Mouse (Mus musculus) midbrain, embryonic 11.5 days (tissue): ENCODE data around the gene Tab1. TPM values are rescaled to one million over a fixed set of nuclear protein-coding genes. Genes with fewer than 3 reads are reported as not detected.
A peak's percentile ranks its signal among the peaks of the same experiment; 100 is the strongest.

Experiments used
- ATAC-seq: fragments of 200-750 bp; cut with Nextera tagmentation; 2 replicates; pipeline ENCODE4 v1.8.0; 2017; ENCODE audit warnings: moderate TSS enrichment, moderate library complexity; ENCODE audit not compliant: low FRiP score
- DNase-seq: peaks from one replicate; pipeline ENCODE4 v3.0.0; 2015; ENCODE audit warnings: low spot score; ENCODE audit errors: missing footprints
- H3K27ac ChIP-seq: fragments of 300-500 bp; sonication (generic); 2 replicates; pipeline ENCODE4 v1.5.1; 2014; ENCODE audit warnings: low read depth, low read length
- H3K27me3 ChIP-seq: fragments of 300-500 bp; sonication (generic); 2 replicates; pipeline ENCODE4 v1.6.1; 2014; ENCODE audit warnings: mild to moderate bottlenecking, low read length, moderate library complexity, mixed read lengths; ENCODE audit not compliant: control insufficient read depth, insufficient read depth
- H3K36me3 ChIP-seq: fragments of 300-500 bp; sonication (generic); 2 replicates; pipeline ENCODE4 v1.6.1; 2014; ENCODE audit warnings: mild to moderate bottlenecking, low read length, moderate library complexity, mixed read lengths; ENCODE audit not compliant: control insufficient read depth, insufficient read depth
- H3K4me1 ChIP-seq: fragments of 300-500 bp; sonication (generic); 2 replicates; pipeline ENCODE4 v1.6.1; 2014; ENCODE audit warnings: low read length; ENCODE audit not compliant: control insufficient read depth, insufficient read depth
- H3K4me2 ChIP-seq: fragments of 300-500 bp; sonication (generic); 2 replicates; pipeline ENCODE4 v1.6.1; 2014; ENCODE audit warnings: mild to moderate bottlenecking, moderate library complexity
- H3K4me3 ChIP-seq: fragments of 300-500 bp; sonication (generic); 2 replicates; pipeline ENCODE4 v1.5.1; 2014; ENCODE audit warnings: low read depth, low read length
- H3K9ac ChIP-seq: fragments of 300-500 bp; sonication (generic); 2 replicates; pipeline ENCODE4 v1.6.1; 2014; ENCODE audit warnings: low read length
- H3K9me3 ChIP-seq: fragments of 300-500 bp; sonication (generic); 2 replicates; pipeline ENCODE4 v1.6.1; 2016; ENCODE audit warnings: low read length; ENCODE audit not compliant: control insufficient read depth
- WGBS: fragments of 180-500 bp; shearing (Covaris S2); extraction: QIAGEN DNeasy Blood & Tissue Kit; methylation state at CpG from one replicate; pipeline ENCODE4 v1.1.7; 2014; 5-methylcytosine and 5-hydroxymethylcytosine counted together
- polyA plus RNA-seq: library from polyadenylated mRNA; unstranded; fragments of >200 nt; fragmentation: Nextera tagmentation; extraction: Ambion mirVana; gene quantifications from 2 replicates; pipeline ENCODE4 v1.2.1, GENCODE M21; 2014

Tab1 gene
- polyA plus RNA-seq, 1 experiment from 2014 or later: 29.4 TPM

- Histone ChIP-seq H3K9me3 (no peaks in the 10 kb centered on the region), H3K27me3 (peaks cover 19% of the 10 kb centered on the region), H3K4me3 (peak overlapping the region; percentile 68), H3K27ac (no peak overlapping the region), H3K4me2 (peak overlapping the region; percentile 93), H3K4me1 (0 out of 2 replicates have a peak, but pooled peaks cover 2% of the 10 kb centered on the region), H3K9ac (no peak overlapping the region), H3K36me3 (no peaks in the 10 kb centered on the region)
- 20% methylated on average over 7 of the region's 7 CpGs for WGBS
- ATAC-seq: no peak
- peak; percentile 84 for DNase-seq
These were observed 40.9 kb upstream of the Tab1 start for GRCm38 (mm10) chr15:80092041-80092441.

- Histone ChIP-seq H3K4me2 (no peak overlapping the region), H3K4me3 (no peak overlapping the region), H3K9me3 (no peaks in the 10 kb centered on the region), H3K9ac (no peak overlapping the region), H3K36me3 (no peaks in the 10 kb centered on the region), H3K27ac (no peak overlapping the region), H3K4me1 (peaks cover 3% of the 10 kb centered on the region; the same call in 1 of the 2 replicates), H3K27me3 (peaks cover 19% of the 10 kb centered on the region)
- peak; percentile 85 for DNase-seq
- 12% methylated on average over 8 of the region's 8 CpGs for WGBS
- ATAC-seq: no peak
These were observed 40.3 kb upstream of the Tab1 start for GRCm38 (mm10) chr15:80092599-80092998.

GRCm38 (mm10) chr15:80094201-80094600, 38.7 kb upstream of the Tab1 start:
- no peak overlapping the region for H3K4me2 ChIP-seq
- peaks cover 19% of the 10 kb centered on the region for H3K27me3 ChIP-seq
- WGBS: 92% methylated on average over 13 of the region's 13 CpGs
- no peak for ATAC-seq
- no peaks in the 10 kb centered on the region for H3K36me3 ChIP-seq
- no peak overlapping the region for H3K27ac ChIP-seq
- no peak overlapping the region for H3K9ac ChIP-seq
- H3K4me1 ChIP-seq: peaks cover 8% of the 10 kb centered on the region
- no peak for DNase-seq
- H3K9me3 ChIP-seq: no peaks in the 10 kb centered on the region
- no peak overlapping the region for H3K4me3 ChIP-seq

- H3K4me1 ChIP-seq: peaks cover 8% of the 10 kb centered on the region
These were observed 37.3 kb upstream of the Tab1 start for GRCm38 (mm10) chr15:80095596-80095995.

GRCm38 (mm10) chr15:80096406-80096805, 36.5 kb upstream of the Tab1 start:
- Histone ChIP-seq H3K9ac (no peak overlapping the region), H3K27me3 (peaks cover 15% of the 10 kb centered on the region), H3K9me3 (no peaks in the 10 kb centered on the region), H3K4me3 (no peak overlapping the region), H3K4me2 (no peak overlapping the region), H3K36me3 (no peaks in the 10 kb centered on the region), H3K27ac (no peak overlapping the region), H3K4me1 (peaks cover 8% of the 10 kb centered on the region)
- WGBS: 62% methylated on average over 10 of the region's 10 CpGs
- ATAC-seq: no peak
- DNase-seq: no peak

More at GRCm38 (mm10) chr15:80095596-80095995, 37.3 kb upstream of the Tab1 start:
- no peak overlapping the region for H3K4me2 ChIP-seq
- peaks cover 19% of the 10 kb centered on the region for H3K27me3 ChIP-seq
- H3K36me3 ChIP-seq: no peaks in the 10 kb centered on the region
- no peak overlapping the region for H3K4me3 ChIP-seq
- no peak overlapping the region for H3K9ac ChIP-seq
- no peak for ATAC-seq
- H3K27ac ChIP-seq: no peak overlapping the region
- WGBS: 73% methylated on average over 1 of the region's 1 CpGs
- DNase-seq: no peak
- H3K9me3 ChIP-seq: no peaks in the 10 kb centered on the region

- Histone ChIP-seq H3K36me3 (no peaks in the 10 kb centered on the region), H3K4me1 (peaks cover 6% of the 10 kb centered on the region), H3K9me3 (no peaks in the 10 kb centered on the region), H3K27ac (no peak overlapping the region), H3K9ac (peak overlapping the region; percentile 48; the same call in 1 of the 2 replicates), H3K27me3 (peaks cover 7% of the 10 kb centered on the region), H3K4me2 (no peak overlapping the region), H3K4me3 (no peak overlapping the region)
- peak; percentile 91 for DNase-seq
- 29% methylated on average over 20 of the region's 20 CpGs for WGBS
- 0 out of 2 replicates have a peak, but pooled peaks have one; percentile 52 for ATAC-seq
These were observed 35.7 kb upstream of the Tab1 start for GRCm38 (mm10) chr15:80096946-80097881.

- 0 out of 2 replicates have a peak, but pooled peaks have one; percentile 48 for ATAC-seq
- H3K4me2 ChIP-seq: no peak overlapping the region
- no peaks in the 10 kb centered on the region for H3K9me3 ChIP-seq
- 27% methylated on average over 8 of the region's 8 CpGs for WGBS
- peak; percentile 83 for DNase-seq
- H3K27ac ChIP-seq: no peak overlapping the region
- peaks cover 6% of the 10 kb centered on the region for H3K4me1 ChIP-seq
- no peak overlapping the region for H3K4me3 ChIP-seq
- no peak overlapping the region for H3K9ac ChIP-seq
- H3K27me3 ChIP-seq: no peaks in the 10 kb centered on the region; the same call in 1 of the 2 replicates
- H3K36me3 ChIP-seq: no peaks in the 10 kb centered on the region
These were observed 34.9 kb upstream of the Tab1 start for GRCm38 (mm10) chr15:80097999-80098461.

- Histone ChIP-seq H3K4me2 (no peak overlapping the region), H3K27ac (no peak overlapping the region), H3K4me3 (no peak overlapping the region), H3K4me1 (peaks cover 6% of the 10 kb centered on the region), H3K9me3 (no peaks in the 10 kb centered on the region), H3K36me3 (no peaks in the 10 kb centered on the region), H3K9ac (no peak overlapping the region), H3K27me3 (no peaks in the 10 kb centered on the region)
- peak; percentile 73 for DNase-seq
- WGBS: 39% methylated on average over 9 of the region's 9 CpGs
- ATAC-seq: no peak
These were observed 34.1 kb upstream of the Tab1 start for GRCm38 (mm10) chr15:80098809-80099208.

GRCm38 (mm10) chr15:80099477-80099876, 33.5 kb upstream of the Tab1 start:
- Histone ChIP-seq H3K4me2 (no peak overlapping the region), H3K27me3 (no peaks in the 10 kb centered on the region), H3K4me3 (no peak overlapping the region), H3K4me1 (peaks cover 6% of the 10 kb centered on the region), H3K36me3 (no peaks in the 10 kb centered on the region), H3K9ac (no peak overlapping the region), H3K27ac (no peak overlapping the region), H3K9me3 (no peaks in the 10 kb centered on the region)
- WGBS: 76% methylated on average over 3 of the region's 3 CpGs
- ATAC-seq (no peak), DNase-seq (no peak)
